Mouse (Mus musculus) layer of hippocampus, postnatal 14 days (tissue): ENCODE measurements around the gene Nr1h2. TPM values are rescaled to one million over a fixed set of nuclear protein-coding genes. Genes with fewer than 3 reads are reported as not detected.

Source experiments
- DNase-seq, 2 experiments: peaks; one replicate each; pipeline ENCODE4 v3.0.0; 2021 to 2022; ENCODE audit warnings: low spot score in 2 of 2, mixed read lengths in 1 of 2
- total RNA-seq, 2 experiments: library from RNA; stranded (reverse); gene quantifications; 2 replicates each; pipeline ENCODE4 v1.2.3; 2021

Gene Nr1h2
- total RNA-seq, 2 experiments from 2014 or later, result 58.7 to 63.2 TPM

DNA sequence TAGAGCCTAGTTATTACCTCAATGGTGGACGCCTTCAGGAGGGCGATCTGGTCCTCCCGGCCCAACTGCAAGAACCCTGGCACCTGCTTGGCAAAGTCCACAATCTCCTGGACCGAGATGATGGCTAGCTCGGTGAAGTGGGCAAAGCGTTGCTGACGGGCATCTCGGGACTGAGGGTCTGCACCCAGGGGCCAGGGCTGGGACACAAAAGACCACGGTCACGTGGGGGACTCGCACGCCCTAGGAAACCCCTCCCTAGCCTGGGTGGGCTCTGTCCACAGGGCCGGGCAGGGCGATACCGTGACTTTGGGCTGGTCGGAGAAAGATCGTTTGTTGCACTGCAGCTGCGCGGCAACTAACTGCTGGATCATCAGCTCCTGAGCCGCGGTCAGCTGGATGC, 2.5 kb downstream of the Nr1h2 start:
- no peak for DNase-seq

DNA sequence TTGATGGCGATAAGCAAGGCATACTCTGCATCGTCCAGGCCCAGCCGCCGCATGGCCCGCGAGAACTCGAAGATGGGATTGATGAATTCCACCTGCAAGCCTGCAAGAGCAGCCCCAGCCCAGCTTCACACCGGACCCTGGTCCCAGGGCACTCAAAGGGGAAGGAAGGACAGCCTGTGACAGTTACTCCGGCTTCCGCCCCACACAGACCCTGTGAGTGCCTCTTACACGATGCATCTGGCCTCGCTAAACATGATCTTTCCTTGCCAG, 3.4 kb downstream of the Nr1h2 start:
- DNase-seq, result no peak

DNA sequence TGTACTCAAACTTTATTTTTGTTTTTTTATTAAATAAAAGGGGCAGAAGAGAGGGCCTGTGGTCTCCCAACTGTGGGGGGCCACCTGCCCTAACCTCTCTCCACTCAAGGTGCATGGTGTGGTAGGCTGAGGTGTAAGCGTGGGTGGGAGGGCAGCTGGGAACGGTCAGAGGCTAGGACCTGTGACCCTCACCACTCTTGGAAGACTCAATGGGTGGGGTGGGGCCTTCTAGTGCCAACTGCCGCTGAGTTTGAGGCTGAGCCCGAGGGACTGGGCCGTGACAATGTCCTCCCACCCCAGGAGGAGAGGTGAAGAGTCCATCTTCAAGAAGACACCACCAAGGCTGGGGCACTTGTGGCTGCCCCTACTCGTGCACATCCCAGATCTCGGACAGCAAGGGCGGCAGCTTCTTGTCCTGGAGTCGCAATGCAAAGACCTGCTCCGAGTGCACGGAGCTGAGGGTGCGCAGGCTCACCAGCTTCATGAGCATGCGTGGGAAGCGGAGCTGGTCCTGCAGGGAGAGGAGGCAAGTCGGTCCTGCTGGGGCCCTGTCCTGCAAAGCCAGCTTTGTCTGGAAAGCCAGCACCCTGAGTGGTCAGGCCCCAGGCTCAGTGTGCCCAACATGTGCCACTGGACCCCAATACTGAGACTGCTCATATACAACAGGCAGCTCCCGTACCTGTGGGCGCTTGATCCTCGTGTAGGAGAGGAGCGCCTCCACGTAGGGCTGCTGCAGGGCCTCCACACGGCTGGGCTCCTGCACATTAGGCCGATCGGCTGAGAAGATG, 3.9 kb downstream of the Nr1h2 start:
- no peak for DNase-seq

DNA sequence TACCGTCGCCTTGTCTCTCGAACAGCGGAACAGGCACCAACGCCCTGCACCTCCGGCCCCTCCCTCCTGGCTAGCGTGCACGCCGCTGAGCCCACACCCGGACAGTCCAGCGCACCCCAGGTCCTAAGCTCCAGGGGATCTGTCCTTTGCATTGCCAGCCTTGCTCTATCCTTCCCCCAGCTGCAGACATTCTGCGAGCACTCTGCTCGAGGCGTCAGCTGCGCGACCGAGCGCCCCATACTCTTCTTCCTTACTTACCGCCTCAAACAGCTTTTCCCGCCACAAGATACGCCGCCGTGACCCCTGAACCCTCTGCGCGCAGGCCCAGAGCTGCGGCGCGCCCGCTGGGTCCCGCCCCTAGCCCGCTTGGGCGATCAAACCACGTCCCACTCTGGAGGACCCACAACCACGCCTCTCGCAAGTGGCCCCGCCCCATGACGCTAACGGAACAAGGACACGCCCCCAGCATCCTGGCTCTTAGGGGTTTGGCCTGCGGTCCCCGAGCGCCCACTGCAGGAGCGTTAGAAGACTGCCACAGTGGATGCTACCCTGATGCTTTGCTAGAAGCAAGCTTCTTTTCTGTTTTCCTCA, 5.2 kb downstream of the Nr1h2 start, which contains the start of gene Pold1:
Gene Pold1, minus strand, starts transcription at position 353 of the 591 bp plus-strand sequence.
- peak; percentile 98 to 100 for DNase-seq

DNA sequence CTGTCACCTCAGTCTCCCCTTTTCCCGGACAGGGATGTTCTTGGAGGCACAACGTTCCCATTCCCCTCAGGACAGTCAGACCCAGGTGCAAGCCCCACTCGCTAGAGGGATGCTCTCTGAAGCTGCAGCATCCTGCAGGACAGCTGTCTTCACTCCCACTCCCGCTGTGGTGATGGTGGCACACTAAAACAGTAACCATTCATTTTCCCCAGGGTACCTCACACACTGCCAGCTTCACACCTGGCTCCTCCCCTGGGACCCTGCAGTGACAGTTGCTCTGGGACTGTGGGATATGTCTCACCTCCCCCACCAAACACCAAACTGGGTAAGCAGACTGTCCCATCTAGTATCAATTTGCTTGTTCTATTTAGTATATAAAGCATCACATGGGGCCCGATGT, 6.0 kb downstream of the Nr1h2 start:
- no peak for DNase-seq

DNA sequence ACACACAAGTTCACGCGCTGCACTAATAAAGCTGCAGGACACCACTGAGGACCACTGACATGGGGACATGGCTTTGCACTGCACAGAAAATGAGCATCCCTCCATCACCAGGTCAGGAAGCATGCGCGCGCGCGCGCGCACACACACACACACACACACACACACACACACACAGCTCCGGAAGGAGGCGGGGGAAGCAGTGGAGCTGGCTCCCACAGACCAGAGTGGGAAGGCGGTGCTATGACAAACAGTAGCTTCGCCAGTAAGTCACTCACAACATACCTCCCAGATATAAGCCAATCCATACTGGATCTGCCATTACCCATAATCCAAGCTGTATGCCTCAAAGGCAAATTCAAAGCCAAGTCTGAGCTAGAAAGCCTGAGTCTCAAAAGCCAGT, 6.7 kb downstream of the Nr1h2 start:
- DNase-seq, result no peak

DNA sequence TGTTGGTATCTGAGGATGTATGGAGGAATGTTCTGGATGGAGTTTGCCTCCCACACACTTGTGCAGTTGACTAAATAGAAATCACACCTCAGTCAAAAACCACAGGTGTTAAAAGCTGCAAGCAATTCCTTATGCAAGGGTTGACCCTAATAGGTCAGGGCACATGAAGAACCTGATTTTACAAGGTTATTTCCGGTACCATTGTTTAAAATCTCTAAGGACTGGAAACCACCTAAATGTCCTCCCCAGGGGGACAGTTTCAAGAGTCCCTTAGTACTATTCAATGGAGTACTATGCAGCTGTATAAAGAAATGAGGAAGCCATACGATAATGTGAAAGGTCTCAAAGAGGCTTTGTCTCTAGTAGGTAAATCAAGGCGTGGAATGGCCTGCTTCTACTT, 7.5 kb downstream of the Nr1h2 start:
- DNase-seq, result no peak

DNA sequence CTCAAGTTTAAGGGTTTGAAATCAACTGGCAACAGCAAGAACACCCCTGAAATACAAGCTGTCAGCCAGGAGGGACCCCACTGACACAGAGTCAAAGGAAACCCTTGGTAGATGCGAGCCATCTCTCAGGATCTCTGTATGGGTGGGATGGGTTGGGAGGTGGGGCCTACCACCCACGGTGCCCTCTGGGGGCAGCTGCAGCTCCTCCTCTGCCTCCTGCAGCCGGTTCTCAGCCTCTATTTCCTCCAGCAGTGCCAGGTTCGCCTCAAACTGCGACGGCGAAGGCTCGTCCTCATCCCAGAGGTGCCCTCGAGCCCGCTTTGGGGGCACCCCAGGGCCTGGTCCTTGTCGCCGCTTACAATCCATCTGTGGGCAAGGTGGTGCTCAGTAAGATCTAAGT, 10.7 kb downstream of the Nr1h2 start:
- no peak for DNase-seq

DNA sequence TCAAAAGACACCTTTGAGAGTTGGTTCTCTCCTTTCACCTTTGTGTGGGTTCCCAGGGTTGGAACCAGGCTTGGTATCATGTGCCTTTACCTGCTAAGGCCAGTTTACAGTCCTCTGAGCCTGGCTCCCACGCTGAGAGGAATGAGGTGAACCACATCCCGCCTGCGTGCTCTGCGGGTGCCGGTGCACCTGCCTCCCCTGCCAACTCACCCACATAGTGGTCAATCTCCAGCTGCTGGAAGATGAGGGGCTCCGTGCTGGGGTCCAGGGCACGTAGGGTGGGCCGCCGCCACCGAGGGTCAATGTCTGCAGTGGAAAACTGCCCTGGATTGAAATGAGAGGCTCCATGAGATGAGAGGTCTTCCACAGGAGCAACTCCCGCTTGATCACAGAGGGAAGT, 11.2 kb downstream of the Nr1h2 start:
- DNase-seq, result no peak

DNA sequence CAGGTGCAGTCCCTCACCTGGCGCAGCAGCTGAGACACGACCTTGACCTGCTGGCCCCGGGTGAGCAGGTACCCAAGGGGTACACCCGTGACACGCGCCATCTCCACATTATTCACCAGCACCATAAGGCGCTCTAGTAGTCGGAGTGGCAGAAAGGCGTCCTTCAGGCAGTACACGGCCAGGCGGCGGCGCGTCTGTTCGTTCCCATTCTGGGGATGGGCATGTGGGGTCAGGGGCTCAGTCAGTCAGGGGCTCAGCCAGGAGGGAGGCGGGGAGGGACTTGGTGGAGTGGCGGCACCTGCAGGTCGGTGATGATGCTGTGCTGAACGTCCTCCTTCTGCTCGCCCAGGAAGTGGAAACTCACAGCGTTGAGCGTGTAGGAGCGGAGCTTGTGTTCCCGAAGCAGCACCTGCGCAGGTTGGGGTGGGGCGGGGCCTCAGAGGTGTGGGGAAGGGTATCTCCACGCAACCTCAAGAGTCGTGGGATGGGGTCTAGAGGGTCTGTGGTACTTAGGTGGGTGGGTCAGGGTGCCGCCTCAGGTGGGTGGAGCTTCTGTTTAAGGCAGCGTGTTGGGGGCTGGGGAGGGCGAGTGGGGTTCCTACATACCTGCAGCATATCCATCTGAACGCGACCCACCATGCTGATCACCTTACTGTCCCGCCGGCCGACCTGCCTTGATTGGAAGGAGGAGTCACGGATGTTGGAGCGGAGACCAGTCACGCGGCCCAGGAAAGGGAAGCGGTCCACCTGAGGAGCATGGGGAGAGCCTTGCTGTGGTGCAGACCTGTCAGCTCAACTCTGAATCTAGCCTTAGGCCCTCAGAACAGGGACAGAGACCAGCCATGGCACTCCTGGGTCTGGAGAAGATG, 14.8 kb downstream of the Nr1h2 start:
- no peak for DNase-seq

DNA sequence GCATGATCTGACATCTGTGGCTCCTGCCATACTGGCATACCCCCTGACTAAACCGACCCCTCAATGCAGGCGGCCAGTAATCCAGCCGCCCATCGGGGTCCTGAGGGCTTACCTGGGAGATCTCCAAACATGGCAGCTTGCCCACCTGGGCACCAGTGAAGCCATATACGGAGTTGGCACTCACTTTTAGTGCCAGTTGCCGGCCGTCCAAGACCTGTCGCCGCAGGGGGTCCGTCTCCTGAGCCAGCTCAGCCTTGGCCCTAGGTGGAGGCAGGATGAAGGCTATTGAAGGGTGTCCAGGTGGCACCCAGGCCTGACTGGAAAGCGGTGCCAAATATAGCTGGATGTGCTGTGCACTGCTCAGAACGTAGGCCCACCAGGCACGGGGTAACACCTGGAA, 16.3 kb downstream of the Nr1h2 start:
- DNase-seq, result no peak

DNA sequence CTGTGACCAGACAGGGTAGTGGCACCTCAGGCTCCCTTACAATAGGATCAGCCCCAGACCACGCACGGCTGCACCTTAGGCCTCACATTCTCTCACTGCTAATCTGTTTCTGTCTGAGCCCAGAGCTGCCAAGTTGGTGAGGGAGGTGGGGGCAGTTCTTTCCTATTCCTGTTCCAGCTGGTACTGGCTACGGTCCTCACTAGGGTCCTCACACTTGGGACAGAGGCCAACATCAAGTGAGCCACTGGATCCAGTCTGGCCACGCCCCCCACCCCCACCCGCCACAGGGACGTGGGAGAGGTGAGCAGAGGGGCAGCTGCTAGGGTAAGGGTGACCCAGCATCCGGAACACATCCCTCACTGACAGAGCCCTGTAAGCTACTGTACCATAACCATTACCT, 16.7 kb downstream of the Nr1h2 start:
- no peak for DNase-seq

DNA sequence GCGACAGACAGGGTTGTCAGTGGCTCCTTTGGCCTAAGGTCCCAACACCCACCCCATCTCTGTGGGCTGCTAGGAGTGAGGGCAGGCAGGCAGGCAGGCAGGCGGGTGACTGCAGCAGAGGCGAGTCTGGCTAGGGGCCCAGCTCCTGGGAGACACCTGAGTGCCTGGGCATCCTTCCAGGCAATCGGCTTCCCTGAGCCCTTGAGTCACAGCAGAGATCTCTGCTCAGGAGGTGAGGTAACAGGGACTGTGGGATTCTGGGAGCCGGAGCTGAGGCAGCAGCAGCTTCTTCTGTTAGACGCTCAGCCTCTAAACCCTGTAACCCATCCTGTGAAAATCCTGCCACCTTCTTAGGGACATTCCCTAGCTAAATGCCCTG, 17.2 kb downstream of the Nr1h2 start:
- no peak for DNase-seq

DNA sequence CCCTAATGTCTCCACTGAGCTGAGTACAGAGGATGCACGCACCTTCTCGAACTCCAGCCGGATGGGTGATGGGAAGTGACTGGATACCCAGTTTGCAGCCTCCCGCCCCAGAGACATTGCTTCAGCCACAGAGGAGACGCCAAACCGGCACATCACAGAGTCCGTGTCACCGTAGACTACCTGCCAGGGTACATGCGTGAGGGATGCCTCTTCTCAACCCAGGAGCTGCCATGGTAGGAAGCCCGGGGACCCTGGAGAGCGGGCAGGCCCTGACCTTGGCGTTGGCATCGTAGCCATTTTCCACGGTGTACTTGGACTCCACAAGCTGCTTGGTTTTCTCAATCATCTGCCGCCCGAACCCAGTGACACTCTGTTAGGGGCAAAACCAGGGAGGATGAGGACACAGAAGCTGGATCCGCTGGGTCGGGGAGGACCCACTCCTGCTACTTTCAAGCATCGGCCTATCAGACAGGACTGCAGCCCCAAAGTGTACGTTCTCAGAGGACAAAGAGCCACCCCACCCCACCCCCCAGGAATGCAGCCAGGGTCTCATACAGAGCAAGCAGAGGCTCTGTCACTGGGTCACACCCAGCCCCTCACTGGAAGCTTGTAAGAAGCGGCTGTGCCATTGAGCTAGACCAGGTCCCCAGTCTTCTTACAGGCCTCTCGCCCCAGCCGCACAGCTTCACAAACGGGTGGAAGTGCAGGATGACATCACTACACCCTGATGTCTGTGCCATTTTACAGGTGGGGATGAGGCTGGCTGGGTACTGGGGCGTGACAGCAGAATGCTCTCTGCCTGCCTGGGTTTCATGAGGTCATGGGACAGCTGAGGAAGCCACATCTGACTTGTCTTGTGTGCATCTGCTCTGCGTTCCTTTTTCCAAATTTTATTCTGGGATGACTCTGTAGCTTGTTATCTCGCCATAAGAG, 17.8 kb downstream of the Nr1h2 start:
- DNase-seq, result no peak

DNA sequence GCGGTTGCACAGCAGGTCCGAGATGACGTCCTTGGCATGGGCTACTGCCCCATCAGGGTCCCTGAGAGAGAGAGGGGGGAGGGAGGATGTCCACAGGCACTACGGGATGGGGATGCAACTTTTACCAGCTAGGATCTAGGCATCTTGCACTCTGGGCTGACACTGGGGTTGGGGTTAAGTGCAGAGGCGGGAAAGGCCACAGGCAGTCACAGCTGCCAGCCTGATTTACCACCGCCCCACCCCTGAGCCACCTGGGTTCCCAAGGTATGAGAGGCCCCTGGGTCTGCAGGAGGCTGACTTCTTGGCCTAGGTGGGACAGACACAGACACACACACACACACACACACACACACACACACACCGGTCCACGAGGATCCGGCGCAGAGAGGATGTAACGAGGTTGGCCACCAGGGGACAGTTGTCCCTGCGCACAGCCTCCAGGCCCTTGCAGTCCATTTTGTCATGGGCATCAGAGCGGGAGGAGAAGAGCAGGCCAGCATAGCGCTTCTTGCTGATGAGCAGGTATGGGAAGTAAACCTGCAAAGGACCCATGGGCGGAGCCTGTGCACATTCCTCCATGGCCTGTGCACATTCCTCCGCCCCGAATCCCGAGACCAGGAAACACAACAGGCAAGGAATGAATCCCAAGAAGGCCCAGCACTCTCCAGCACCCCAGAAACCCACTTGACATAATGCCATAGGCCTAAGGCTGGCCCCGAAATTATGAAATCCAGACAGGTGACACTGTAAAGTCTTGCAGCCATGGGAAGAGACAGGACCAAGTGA, 18.9 kb downstream of the Nr1h2 start:
- DNase-seq, result no peak

DNA sequence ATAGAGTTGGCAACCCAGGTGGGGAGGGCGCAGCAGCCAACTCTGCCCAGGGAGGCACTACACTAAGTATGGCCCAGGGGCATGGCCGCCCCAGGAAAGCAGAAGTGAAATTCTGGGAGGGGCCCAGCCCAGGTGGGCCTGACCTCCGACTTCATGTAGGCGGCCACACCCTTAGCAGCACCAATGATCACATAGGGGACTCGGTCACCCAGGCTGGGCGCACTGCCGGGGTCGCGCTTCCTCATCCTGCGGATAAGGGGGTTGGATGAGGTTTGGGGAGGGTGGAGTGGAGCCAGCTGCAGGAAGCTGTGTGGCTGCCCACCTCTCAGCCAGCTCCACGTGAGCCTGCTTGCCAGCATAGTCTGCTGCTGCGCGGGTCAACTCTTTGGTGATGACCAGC, 19.5 kb downstream of the Nr1h2 start:
- no peak for DNase-seq

DNA sequence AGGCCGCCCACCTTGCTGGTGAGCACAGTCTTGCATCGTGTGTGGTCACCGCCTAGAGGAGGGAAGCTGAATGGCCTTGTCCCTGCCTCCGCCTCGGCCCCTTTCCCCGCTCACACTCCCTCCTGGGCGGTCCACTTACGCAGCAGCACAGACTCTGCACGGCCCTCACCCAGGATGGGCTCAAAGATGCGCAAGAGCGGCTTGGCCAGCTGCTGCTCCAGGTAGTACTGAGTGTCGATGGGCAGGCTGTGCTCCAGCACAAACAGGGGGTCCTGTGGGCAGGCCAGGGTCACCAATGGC, 20.1 kb downstream of the Nr1h2 start:
- DNase-seq, result no peak

DNA sequence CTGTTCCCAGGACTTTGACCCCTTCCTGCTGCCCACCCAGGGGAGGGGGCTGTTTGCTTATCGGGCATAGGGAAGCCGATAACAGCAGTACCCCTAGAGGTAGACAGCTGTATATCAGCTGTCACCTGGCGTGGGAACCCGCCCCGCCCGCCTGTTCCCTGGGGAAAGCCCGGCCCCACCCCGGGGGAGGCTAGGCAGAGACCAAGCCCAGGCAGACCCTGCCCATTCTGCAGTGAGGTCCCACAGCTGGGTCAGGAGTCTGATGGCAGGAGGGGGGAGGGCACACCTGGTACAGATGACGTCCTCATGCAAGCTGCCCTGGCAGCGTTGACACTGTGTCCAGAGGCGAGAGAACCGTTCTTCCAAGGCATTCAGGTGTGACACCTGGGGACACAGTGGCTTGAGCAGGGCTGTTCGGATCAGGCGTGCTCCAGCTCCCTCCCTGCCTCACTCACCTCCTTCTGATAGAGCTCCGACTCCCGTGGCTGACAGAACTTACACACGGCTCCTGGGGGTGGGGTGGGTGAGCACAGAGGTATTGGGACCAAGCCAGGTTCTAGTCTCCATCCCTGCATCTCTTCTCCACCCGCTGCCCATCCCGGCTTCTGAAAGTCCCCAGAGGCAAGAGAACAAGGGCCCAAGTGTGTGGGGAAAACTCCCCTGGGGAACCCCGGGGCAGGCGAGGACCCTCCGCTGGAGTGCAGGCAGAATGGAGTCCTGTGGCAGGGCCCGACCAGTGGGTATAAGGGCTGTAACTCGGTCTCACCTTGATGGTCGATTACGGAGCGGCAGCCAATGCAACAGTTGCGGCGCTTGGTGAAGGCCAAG, 20.6 kb downstream of the Nr1h2 start:
- DNase-seq, result no peak

DNA sequence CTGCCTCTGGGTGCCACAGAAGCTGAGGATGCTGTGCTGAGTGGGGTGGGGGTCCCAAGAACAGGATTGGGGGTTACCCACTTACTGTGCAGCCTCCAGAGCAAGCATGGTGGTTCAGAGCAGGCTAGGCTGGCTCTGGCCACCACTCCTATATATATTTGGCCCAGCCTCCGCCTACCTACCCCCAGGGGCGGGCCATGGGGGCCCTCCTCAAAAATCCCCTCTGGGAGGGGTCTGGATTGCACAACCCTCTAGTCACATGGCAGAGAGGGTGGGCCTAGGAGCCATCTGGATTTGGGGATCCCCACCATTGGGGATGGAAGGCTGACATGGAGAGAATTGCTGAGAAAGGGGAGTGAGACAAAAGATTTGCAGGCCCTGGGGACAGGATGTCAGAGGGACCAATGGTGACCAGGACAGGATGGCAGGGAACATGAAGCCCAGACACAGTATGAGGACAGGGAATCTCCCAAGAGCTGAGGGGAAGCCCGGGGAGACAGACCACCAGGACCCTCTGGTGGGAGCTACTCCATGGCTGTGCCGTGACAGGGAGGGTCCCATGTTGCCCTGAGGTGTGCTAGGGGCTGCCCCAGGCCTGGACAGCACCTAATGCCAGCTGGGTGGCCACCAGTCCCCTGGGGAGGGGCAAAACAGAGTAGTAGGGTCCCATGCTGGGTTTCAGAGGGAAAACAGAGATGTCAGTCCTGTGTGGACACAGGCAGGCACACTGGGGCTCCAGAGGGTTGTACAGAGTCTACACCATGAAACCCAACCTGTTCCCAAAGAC, 21.6 kb downstream of the Nr1h2 start, which contains the start of gene Spib:
Gene Spib, minus strand, starts transcription at position 126 of the 787 bp plus-strand sequence.
- DNase-seq, result no peak
